ENCODE assay signal across 14 mouse cellular contexts in genomic region chr4:153118824-153119646, GRCm38 (mm10).
"Had no signal": no experiment of that assay in that cellular context is flagged by ENCODE, and none has a peak within 500 bp of the region (broad histone marks: within the 10 kb centered on the region; RNA-seq: fewer than 3 reads in every experiment).

No protein-coding gene starts in this region.

- H3K4me1 ChIP-seq: megakaryocyte, embryonic 14.5 days had no signal

- H3K4me2 ChIP-seq: liver, embryonic 11.5 days; lung, embryonic 14.5 days; midbrain, embryonic 11.5 days had no signal

- DNase-seq: layer of hippocampus, adult 9-11 months; left cerebral cortex, postnatal 4 days; lung, embryonic 14.5 days; lung, postnatal 10 days; right cerebral cortex, postnatal 14 days; thymus, postnatal 4 days had no signal

- H3K9ac ChIP-seq: lung, embryonic 14.5 days had no signal

- H3K27me3 ChIP-seq: megakaryocyte, embryonic 14.5 days had no signal

- H3K27ac ChIP-seq: macrophage had no signal

- ATAC-seq: hindbrain, embryonic 16.5 days; inflammation-experienced regulatory T-cells, adult 6 months; intestine, postnatal 0 days; midbrain, embryonic 16.5 days had no signal
